Mouse (Mus musculus): ENCODE measurements around the gene Ascc2. TPM values are rescaled to one million over a fixed set of nuclear protein-coding genes. Genes with fewer than 3 reads are reported as not detected.
A peak's percentile ranks its signal among the peaks of the same experiment; 100 is the strongest.

Gene Ascc2
- total and polyA plus RNA-seq, 3 experiments = 22.8 to 53.0 (median 27.8) TPM

- Histone ChIP-seq H3K36me3 (replicated peaks) (peaks cover 98% of the 10 kb centered on the region), H3K9me3 (replicated peaks) (no peaks in the 10 kb centered on the region), H3K4me1 (ENCODE audit: insufficient read depth, low read depth, low read length) (peaks cover 20% of the 10 kb centered on the region), H3K27me3 (ENCODE audit: insufficient read depth, low read length) (no peaks in the 10 kb centered on the region), H3K4me3 (ENCODE audit: low read depth, low read length) (no peak overlapping the region)
- ATAC-seq (ENCODE audit: extremely low read depth, insufficient number of reproducible peaks, low FRiP score, poor library complexity, severe bottlenecking) (no peak), DNase-seq (ENCODE audit: low spot score) (no peak)
- no peak for TF ChIP-seq GATA2 (IDR thresholded peaks at IDR 0.05; ENCODE audit: borderline replicate concordance, low read depth, low read length)
- no peak for TF ChIP-seq GATA1 (IDR thresholded peaks at IDR 0.05; ENCODE audit: borderline replicate concordance, low read length)
- no peak for TF ChIP-seq TAL1 (conservative IDR thresholded peaks at IDR 0.05; ENCODE audit: low read depth, low read length)
- TF ChIP-seq CTCF (IDR thresholded peaks at IDR 0.05; ENCODE audit: low read depth, low read length) = no peak
- no peak for TF ChIP-seq POLR2AphosphoS5 (IDR thresholded peaks at IDR 0.05; ENCODE audit: insufficient replicate concordance, low read depth, low read length)
Measured at GRCm38 (mm10) chr11:4675126-4675562, 37.6 kb downstream of the Ascc2 start.

GRCm38 (mm10) chr11:4675693-4676092 is 38.1 kb downstream of the Ascc2 start:
- DNase-seq (ENCODE audit: low spot score) (no peak), ATAC-seq (ENCODE audit: extremely low read depth, insufficient number of reproducible peaks, low FRiP score, poor library complexity, severe bottlenecking) (no peak)
- Histone ChIP-seq H3K4me3 (ENCODE audit: low read depth, low read length) (no peak overlapping the region), H3K27me3 (ENCODE audit: insufficient read depth, low read length) (no peaks in the 10 kb centered on the region), H3K9me3 (replicated peaks) (no peaks in the 10 kb centered on the region), H3K36me3 (replicated peaks) (peaks cover 98% of the 10 kb centered on the region), H3K4me1 (ENCODE audit: insufficient read depth, low read depth, low read length) (peaks cover 20% of the 10 kb centered on the region)
- TF ChIP-seq CTCF (IDR thresholded peaks at IDR 0.05; ENCODE audit: low read depth, low read length) (no peak), TAL1 (conservative IDR thresholded peaks at IDR 0.05; ENCODE audit: low read depth, low read length) (no peak), GATA1 (IDR thresholded peaks at IDR 0.05; ENCODE audit: borderline replicate concordance, low read length) (no peak), POLR2AphosphoS5 (IDR thresholded peaks at IDR 0.05; ENCODE audit: insufficient replicate concordance, low read depth, low read length) (no peak), GATA2 (IDR thresholded peaks at IDR 0.05; ENCODE audit: borderline replicate concordance, low read depth, low read length) (no peak)

- Histone ChIP-seq H3K4me1 (ENCODE audit: insufficient read depth, low read depth, low read length) (peaks cover 20% of the 10 kb centered on the region), H3K4me3 (ENCODE audit: low read depth, low read length) (peak overlapping the region; percentile 25; the same call in 1 of the 2 replicates), H3K27me3 (ENCODE audit: insufficient read depth, low read length) (no peaks in the 10 kb centered on the region), H3K9me3 (replicated peaks) (no peaks in the 10 kb centered on the region), H3K36me3 (replicated peaks) (peaks cover 98% of the 10 kb centered on the region)
- ATAC-seq (ENCODE audit: extremely low read depth, insufficient number of reproducible peaks, low FRiP score, poor library complexity, severe bottlenecking) = peak; percentile 69; the same call in 1 of the 2 replicates
- DNase-seq (ENCODE audit: low spot score) = peak; percentile 56
- no peak for TF ChIP-seq GATA1 (IDR thresholded peaks at IDR 0.05; ENCODE audit: borderline replicate concordance, low read length)
- no peak for TF ChIP-seq TAL1 (conservative IDR thresholded peaks at IDR 0.05; ENCODE audit: low read depth, low read length)
- no peak for TF ChIP-seq POLR2AphosphoS5 (IDR thresholded peaks at IDR 0.05; ENCODE audit: insufficient replicate concordance, low read depth, low read length)
- TF ChIP-seq GATA2 (IDR thresholded peaks at IDR 0.05; ENCODE audit: borderline replicate concordance, low read depth, low read length) = no peak
- TF ChIP-seq CTCF (IDR thresholded peaks at IDR 0.05; ENCODE audit: low read depth, low read length) = no peak
Measured at GRCm38 (mm10) chr11:4677250-4677872, 39.8 kb downstream of the Ascc2 start.

GRCm38 (mm10) chr11:4678700-4679440 is 41.3 kb downstream of the Ascc2 start:
- TF ChIP-seq GATA1 (IDR thresholded peaks at IDR 0.05; ENCODE audit: borderline replicate concordance, low read length) = no peak
- TF ChIP-seq GATA2 (IDR thresholded peaks at IDR 0.05; ENCODE audit: borderline replicate concordance, low read depth, low read length) = no peak
- no peak for TF ChIP-seq POLR2AphosphoS5 (IDR thresholded peaks at IDR 0.05; ENCODE audit: insufficient replicate concordance, low read depth, low read length)
- TF ChIP-seq CTCF (IDR thresholded peaks at IDR 0.05; ENCODE audit: low read depth, low read length) = no peak
- no peak for TF ChIP-seq TAL1 (conservative IDR thresholded peaks at IDR 0.05; ENCODE audit: low read depth, low read length)
- Histone ChIP-seq H3K4me3 (ENCODE audit: low read depth, low read length) (no peak overlapping the region), H3K4me1 (ENCODE audit: insufficient read depth, low read depth, low read length) (peaks cover 20% of the 10 kb centered on the region), H3K36me3 (replicated peaks) (peaks cover 98% of the 10 kb centered on the region), H3K27me3 (ENCODE audit: insufficient read depth, low read length) (no peaks in the 10 kb centered on the region), H3K9me3 (replicated peaks) (no peaks in the 10 kb centered on the region)
- DNase-seq (ENCODE audit: low spot score) (no peak), ATAC-seq (ENCODE audit: extremely low read depth, insufficient number of reproducible peaks, low FRiP score, poor library complexity, severe bottlenecking) (no peak)

DNA sequence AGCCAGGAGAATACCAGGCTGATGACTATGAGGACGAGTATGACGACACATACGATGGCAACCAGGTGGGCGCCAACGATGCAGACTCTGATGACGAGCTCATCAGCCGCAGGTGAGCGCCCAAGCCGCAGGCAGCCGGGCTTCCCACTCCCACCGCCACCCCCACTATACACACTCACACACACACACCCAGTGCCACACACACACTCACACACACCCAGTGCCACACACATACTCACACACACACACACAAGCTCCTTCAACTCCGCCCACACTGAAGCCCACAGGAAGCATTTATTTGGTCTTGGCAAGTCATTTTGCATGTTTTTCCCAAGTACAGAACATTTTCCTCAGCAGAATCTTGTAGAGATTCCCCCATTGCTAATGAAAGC is 41.9 kb downstream of the Ascc2 start:
- H3K27me3 ChIP-seq (ENCODE audit: insufficient read depth, low read length) = no peaks in the 10 kb centered on the region
- no peak for DNase-seq (ENCODE audit: low spot score)
- H3K36me3 ChIP-seq (replicated peaks) = peaks cover 98% of the 10 kb centered on the region
- H3K4me1 ChIP-seq (ENCODE audit: insufficient read depth, low read depth, low read length) = peaks cover 20% of the 10 kb centered on the region
- H3K9me3 ChIP-seq (replicated peaks) = no peaks in the 10 kb centered on the region
- TF ChIP-seq CTCF (IDR thresholded peaks at IDR 0.05; ENCODE audit: low read depth, low read length) = no peak
- no peak for TF ChIP-seq GATA1 (IDR thresholded peaks at IDR 0.05; ENCODE audit: borderline replicate concordance, low read length)
- TF ChIP-seq TAL1 (conservative IDR thresholded peaks at IDR 0.05; ENCODE audit: low read depth, low read length) = no peak
- TF ChIP-seq POLR2AphosphoS5 (IDR thresholded peaks at IDR 0.05; ENCODE audit: insufficient replicate concordance, low read depth, low read length) = no peak
- TF ChIP-seq GATA2 (IDR thresholded peaks at IDR 0.05; ENCODE audit: borderline replicate concordance, low read depth, low read length) = no peak
- no peak overlapping the region for H3K4me3 ChIP-seq (ENCODE audit: low read depth, low read length)
- ATAC-seq (ENCODE audit: extremely low read depth, insufficient number of reproducible peaks, low FRiP score, poor library complexity, severe bottlenecking) = no peak

- Histone ChIP-seq H3K4me3 (ENCODE audit: low read depth, low read length) (no peak overlapping the region), H3K9me3 (replicated peaks) (no peaks in the 10 kb centered on the region), H3K4me1 (ENCODE audit: insufficient read depth, low read depth, low read length) (peaks cover 17% of the 10 kb centered on the region), H3K27me3 (ENCODE audit: insufficient read depth, low read length) (no peaks in the 10 kb centered on the region), H3K36me3 (replicated peaks) (peaks cover 96% of the 10 kb centered on the region)
- TF ChIP-seq GATA1 (IDR thresholded peaks at IDR 0.05; ENCODE audit: borderline replicate concordance, low read length) (no peak), TAL1 (conservative IDR thresholded peaks at IDR 0.05; ENCODE audit: low read depth, low read length) (no peak), GATA2 (IDR thresholded peaks at IDR 0.05; ENCODE audit: borderline replicate concordance, low read depth, low read length) (no peak), POLR2AphosphoS5 (IDR thresholded peaks at IDR 0.05; ENCODE audit: insufficient replicate concordance, low read depth, low read length) (no peak), CTCF (IDR thresholded peaks at IDR 0.05; ENCODE audit: low read depth, low read length) (no peak)
- no peak for ATAC-seq (ENCODE audit: extremely low read depth, insufficient number of reproducible peaks, low FRiP score, poor library complexity, severe bottlenecking)
- no peak for DNase-seq (ENCODE audit: low spot score)
Measured at GRCm38 (mm10) chr11:4680126-4680525, 42.6 kb downstream of the Ascc2 start.

All from G1E (cell line).